Mouse (Mus musculus) retina, postnatal 7 days (tissue): ENCODE measurements around the gene Dab1.

Experiments used
- DNase-seq: peaks from one replicate; pipeline ENCODE4 v3.0.0-alpha.2; 2012; ENCODE audit warnings: low read depth, low spot score

The Dab1 gene

DNA sequence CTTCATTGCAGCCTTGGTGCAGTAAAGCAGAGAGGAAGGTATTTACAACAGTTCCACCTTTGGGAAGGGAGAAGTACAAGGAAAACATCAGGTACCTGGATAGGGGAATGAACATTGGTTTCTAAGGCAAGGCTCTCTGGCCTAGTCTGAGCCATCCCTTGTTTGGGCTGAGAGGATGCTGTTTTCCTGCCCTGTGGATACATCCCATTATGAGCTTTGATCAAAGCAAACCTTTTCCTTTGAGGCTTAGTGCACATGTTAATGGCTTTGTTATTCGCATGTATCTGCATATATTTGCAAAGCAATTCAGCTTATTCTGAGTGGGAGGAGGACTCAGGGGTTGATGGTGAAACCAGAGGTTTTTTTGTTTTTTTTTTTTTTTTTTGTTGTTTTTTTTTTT, 185.3 kb downstream of the Dab1 start:
- DNase-seq, result no peak

DNA sequence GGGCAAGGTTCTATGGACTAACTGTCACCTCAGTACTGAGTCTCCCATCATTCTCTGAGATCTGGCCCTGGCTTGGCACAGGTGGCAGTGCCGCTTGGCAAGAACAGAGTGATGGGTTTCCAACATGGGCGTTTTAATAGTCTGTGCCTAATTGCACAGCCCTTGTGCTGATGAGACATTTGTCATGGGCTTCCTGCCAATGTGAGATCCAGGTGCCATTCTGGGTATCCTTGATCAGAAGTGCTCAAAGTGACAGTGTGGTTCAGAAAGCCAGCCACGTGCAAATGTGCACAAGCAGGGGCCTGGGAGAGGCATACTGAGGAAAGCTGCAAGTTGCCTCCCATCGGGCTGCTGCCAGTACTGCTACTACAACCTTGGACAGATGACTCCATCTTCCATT, 203.5 kb downstream of the Dab1 start:
- no peak for DNase-seq

DNA sequence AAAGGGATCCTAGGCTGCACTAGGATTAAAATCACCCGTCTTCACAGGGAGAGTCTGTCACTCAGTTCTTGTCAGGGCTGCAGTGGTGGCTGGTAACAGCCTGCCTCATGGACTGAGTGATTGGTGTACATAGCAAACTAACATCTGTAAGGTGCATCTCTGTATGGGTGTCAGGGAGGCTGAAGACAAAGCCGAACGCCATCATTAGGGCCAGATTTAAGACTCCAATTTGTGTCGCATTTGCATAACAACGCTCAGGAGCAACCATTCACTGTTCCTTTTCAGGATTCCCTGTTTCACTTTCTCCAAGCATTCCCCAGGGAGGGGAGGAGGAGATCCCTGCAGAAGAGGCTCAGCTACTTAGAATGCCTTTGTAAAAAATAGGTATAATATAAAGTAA, 219.2 kb downstream of the Dab1 start:
- DNase-seq, result no peak

DNA sequence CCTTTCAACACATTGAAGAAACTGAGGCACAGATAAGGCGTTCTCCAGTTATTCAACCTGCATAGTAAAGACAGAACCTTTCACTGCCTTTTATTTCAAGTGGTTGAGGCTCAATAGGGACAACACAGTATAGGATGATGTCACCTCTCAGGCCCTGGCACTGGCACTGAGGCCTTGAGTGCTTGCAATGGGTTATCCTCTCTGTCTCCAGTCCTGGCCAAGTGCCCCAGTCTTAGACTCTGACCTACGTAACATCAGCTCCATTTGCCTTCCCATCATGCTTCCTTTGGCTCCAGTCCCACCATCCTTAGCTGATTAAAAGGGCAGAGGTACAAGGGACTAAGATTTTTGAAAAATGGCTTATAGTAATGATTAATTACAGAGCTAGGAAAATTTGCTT, 220.4 kb downstream of the Dab1 start:
- DNase-seq, result no peak

DNA sequence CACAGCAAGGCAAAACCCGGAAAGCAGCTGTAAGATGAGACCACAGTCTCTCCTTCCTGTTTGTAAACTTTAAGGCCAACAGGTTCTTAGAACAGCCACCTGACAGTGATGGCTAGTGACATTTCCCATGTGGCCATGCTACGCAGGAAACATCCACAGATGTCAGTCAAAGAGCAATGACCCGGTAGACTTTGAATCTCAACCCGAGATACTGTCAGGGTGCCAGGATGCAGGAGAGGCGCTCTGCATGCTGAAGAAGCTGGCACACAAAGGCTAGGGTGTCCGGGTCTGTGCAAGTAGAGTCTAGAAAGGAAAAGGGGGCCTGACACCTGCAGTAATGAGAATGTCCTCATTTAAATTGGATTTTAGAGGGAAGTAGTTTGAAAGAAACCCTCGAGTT, 222.0 kb downstream of the Dab1 start:
- DNase-seq, result no peak

DNA sequence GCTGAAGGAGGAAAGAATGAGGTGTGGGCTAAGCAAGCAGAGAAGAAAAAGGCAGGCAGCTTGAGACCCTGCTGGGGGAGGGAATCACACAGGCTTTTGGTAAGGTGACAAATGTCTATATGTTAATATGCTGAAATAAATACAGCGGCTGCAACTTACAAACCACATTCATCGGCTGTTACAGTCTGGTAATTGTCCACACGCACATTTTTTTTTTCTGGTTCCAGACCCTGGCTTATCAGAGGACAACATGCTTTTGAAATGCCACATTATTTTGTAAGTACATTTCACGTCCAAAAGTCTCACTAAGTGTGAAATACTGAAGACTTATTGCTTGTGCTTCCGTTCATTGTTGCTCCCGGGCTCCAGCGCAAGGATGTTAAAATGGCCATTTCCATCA, 225.5 kb downstream of the Dab1 start:
- no peak for DNase-seq

DNA sequence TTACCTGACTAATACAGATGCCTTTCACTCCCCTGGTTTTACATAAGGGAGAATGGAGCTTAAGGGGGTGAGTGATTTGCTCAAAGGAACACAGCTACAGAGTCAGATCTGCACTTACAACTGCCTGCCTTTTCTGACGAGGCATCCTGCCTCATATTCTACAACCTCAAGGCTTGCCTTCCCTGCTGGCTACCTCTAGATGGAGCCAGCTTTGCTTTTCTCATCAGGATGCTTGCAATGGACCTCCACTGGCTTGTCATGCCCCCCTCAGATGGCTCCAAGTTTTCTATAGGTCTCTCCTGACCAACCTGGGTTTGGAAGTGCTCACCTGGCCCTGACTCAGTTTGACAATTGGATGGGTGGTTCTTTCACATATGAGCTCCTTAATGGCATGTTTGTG, 238.0 kb downstream of the Dab1 start:
- DNase-seq, result no peak

DNA sequence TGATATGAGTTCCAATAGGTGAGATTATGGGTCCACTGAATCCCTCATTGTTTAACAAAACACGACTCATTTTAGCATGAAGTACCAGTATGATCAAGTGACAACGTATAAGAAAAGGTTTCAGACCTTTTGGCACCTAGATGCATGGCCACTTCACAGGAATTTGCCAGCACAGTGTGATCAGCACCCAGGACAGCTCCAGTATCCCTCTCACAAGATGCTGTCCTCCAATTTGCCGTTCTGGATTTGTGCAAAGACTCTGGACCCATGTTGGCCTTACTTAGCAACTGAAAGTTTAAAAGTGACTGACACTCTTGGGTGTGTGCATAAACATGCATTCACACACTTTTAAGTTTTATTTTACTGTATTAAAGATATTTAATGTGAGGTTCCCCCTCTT, 256.4 kb downstream of the Dab1 start:
- no peak for DNase-seq

DNA sequence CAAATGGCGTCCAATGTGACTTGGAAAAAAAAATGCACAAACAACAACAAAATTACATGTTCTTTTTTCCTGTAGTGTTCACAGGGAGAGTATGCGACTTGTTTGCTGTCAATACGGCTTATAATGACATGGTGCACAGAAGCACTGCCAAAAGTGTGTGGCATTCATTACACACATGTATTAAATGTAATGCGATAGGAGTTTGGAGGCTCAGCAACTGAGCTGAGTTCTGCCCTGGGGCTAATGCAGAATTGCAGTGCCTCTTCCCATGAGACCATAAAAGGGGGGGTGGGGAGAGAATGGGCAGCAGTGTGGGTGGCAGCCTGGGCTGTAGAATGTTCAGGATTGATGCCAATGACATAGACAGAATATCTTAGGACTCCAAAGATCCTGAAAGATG, 259.7 kb downstream of the Dab1 start:
- no peak for DNase-seq

DNA sequence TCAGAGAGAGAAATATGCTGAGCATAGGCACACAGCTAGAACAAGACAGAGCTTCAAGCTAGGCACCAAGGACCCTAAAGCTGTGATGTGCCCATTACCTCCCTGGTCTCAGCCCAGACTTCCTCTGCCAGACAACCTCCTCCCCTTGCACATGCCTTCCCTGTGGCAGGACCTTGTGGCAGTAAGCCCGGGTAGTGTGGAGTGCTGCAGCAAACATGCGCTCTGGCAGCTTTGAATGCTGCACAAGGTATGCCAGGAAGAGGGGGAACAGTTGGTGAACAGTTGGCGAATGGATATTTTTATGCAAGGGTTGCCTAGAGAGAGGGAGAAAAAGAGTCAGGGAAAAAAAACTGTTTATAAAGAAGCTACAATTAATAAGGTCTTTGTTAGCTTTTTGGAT, 262.5 kb downstream of the Dab1 start:
- DNase-seq, result no peak

DNA sequence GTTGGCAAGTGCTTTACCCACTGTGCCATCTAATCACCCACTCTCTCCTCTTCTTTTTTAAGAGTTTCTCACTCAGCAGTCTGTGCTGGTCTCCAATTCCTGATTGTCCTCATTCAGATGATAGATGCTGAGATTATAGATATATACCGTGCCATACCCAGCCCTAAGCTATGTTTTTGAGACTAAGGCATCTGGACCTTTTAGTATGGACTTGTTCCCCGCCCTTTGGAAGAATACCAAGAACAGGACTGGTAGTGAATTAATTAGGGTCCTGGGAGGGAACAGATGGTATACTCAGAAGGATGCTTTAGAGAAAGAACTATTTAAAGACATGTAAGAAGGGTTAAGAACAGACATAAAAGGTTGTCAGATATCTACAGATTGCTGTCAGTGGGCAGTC, 268.9 kb downstream of the Dab1 start:
- no peak for DNase-seq

DNA sequence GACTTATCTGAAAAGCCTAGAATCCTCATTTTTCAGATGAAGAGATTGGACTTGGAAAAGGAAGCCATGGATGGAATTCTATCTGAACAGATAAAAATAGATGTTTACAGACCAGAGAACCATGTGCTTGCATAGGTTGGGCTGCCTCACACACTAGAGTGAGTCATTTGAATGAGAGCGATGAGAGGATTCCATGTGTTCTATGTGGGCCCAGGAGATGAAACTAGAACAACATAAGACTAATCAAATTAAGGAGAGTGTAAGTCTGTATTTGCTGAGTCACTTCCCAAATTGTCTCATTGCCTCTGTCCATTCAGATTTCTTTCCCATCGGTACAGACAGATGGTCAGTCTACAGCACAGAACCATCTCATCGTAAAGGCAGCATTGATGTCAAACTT, 270.0 kb downstream of the Dab1 start:
- DNase-seq, result no peak

DNA sequence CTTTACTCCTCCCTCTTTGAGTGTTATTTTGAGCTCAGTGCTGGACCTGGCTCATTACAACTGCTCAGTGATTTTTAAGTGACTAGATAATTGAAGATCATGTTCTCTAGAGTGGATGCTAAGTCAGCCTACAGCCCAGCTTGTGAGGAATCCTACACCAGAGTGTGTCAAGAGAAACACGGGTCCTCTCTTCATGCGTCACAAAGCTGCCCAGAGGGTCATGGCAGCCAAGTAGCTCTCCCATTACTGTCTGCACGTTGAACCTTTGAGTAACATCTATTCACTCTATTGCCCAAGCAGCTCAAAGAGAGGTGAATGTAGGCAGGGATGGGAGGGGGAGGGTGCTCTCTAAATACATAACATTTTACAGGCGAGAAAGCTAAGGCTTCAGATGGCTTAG, 277.6 kb downstream of the Dab1 start:
- no peak for DNase-seq

DNA sequence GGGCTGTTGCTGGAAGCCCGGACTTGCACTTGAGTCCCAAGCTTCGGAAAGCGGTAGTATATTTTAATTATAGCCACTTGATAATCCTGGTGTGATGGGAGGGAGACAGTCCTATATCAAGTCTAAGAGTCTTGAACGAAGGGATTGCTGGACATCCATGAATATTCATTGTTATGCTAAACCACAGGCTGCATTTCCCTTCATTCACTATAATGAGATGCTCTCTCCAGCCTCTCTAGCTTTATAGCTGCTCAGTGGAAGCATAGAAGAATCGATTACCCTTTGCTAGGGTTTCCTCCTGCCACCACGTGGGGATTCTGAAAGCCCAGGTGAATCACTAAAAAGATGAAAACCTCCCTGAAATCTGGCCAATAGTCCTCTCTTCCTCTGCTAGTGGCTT, 278.5 kb downstream of the Dab1 start:
- DNase-seq, result no peak

DNA sequence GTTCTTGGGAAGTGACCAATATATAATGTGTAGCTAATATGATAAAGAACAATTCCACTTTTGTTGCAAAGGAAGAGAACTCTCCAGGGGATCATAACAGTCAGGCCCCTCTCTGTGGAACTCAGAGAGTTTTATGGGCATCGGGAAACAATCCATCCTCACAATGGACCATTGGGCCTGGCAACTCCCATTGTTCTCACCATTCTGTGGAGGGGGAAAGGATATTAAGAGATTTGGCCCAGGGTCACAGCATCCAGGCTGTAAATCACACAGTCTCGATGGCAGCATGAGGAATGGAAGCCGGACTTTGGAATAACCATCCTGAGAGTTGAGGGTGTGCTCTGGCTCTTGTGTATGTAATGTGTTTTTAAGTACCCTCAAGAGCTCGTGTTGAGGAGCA, 292.3 kb downstream of the Dab1 start:
- DNase-seq, result no peak

DNA sequence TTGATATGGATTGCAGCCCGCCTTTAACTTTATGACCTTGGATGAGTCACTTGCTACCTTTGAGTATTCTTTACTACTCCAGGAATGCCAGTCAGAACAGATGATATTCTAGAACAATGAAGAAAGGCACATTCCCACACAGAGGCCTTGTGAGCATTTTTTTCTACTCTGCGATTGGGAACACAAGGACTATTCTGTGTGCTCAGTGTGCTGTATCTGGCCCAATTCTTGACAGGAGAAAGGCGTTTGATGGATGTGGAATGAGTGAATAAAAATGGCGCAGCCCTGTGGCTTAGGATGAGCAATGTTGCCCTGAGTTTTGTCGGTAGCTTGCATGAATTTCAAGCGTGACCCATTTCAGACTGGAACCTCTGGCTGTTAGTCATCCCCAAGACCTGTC, 292.9 kb downstream of the Dab1 start:
- no peak for DNase-seq

DNA sequence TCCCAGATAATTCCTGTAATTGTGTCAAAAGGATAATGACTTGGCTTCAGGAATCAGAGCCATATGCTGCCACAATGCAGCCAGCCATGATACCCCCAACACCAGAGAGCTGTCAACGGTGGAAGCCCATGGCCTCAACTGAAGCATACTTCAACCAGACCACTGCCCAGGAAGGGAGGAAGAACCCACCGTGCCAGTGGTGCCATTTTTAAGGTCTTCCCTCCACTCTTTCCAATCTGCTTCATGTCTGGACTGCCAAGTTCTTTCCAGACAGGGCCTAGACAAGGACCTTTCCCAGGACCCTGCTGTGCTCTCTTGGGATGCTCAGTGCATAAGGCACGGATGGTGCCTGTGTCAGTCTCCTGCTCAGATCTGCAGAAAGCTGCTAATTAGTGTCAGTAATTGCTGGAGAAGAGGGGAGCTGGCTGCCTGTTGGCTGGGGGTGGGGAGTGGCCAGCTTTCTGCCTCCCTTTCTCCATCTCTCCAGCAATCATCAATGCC, 303.3 kb downstream of the Dab1 start:
- DNase-seq, result peak; percentile 9

DNA sequence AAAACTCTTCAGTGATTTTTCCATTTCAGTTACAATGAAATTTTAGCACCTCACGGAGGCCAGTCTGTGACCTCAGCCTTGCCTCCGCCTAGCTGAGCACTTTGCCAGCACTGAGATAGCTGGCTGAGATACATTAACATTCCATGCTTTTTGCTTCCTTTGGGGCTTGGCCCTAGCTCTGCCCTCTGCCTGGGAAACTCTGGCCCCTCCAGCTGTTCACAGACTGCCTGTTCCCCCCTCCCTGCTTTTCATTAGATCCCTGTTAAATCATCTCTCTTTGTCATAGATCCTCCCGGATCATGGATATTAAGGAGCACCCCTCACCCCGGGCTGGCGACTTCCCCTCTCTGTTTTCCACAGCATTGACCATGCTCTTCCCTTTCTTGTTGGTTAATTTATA, 307.5 kb downstream of the Dab1 start:
- no peak for DNase-seq

DNA sequence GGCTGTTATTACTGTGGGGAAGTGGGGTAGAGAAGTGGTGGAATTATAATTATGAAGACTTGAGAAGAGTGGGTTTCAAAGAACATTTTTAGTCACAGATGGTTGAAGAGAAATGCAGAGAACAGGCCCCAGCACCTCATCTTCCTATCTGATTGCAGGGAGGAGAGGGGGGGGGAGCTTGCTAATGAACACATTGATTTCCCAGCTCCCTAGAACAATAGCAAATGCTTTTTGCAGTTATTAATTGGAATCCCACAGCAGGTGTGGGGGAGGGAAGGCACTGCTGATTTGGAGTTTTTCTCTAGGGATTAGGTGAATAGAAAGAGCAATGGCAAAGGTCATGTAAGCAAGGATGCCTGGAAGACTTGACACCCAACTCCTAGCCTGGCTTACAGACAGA, 310.5 kb downstream of the Dab1 start:
- no peak for DNase-seq

DNA sequence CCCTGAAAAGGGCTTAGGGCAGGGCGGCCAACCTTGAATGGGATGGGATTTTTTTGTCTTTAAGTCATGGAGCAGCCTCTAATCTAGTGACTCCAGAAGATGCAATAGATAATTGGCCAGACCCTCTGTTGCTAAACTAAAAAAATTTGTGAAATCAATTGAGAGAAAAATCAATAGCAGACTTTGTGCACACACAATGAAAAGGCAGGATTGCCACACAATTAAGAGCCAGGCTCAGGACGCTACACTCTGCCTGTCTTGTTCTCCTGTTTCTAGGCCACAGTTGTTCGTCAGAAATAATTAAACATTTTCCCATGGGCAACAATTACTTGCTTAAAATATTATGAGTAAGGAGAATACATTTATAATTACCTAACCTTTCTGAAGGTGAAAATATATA, 315.2 kb downstream of the Dab1 start:
- no peak for DNase-seq

DNA sequence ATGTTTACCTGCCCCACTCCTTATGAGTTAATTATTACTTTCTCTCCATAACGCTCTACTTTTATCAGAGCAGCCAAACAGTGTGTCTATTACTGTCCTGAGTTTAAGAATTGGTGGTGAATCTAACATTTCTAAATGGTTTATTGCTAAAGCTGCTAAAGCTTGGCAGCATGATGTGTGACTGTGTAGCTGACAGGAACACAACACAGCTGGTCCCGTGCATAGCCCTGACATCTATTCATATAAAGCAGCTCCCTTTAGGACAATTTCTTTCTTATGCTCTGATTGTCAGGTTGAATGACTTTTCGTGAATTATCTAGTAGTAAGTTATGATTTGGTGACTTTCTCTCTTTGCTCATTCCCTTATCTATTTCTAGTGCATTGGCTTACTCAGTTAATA, 329.1 kb downstream of the Dab1 start:
- no peak for DNase-seq

DNA sequence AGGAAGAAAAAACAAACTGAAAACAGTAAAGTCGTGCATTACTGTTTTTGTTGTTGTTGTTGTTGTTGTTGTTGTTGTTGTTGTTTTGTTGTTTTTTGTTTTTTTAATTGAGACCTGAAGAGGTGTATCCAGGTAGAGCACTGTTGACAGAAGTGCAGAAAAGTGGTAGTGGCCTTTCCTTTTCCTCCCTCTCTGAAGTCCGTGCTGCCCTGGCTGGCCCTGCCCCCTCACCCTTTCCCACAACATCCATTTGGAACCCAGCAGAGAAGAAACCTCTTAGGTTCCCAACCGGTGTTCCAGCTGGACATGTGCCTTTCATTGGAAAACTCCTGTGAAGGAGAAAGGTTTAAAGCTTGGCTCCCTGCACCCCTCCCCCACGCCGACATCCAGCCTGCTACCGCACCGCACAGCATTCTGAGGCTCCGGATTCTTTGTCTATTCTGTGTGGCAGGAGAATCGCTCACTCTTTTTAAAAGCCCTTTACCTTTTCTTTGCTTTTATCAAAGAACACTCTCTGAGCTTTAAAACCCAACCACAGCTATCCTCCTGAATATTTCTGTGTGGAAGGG, 334.6 kb downstream of the Dab1 start:
- DNase-seq, result no peak

DNA sequence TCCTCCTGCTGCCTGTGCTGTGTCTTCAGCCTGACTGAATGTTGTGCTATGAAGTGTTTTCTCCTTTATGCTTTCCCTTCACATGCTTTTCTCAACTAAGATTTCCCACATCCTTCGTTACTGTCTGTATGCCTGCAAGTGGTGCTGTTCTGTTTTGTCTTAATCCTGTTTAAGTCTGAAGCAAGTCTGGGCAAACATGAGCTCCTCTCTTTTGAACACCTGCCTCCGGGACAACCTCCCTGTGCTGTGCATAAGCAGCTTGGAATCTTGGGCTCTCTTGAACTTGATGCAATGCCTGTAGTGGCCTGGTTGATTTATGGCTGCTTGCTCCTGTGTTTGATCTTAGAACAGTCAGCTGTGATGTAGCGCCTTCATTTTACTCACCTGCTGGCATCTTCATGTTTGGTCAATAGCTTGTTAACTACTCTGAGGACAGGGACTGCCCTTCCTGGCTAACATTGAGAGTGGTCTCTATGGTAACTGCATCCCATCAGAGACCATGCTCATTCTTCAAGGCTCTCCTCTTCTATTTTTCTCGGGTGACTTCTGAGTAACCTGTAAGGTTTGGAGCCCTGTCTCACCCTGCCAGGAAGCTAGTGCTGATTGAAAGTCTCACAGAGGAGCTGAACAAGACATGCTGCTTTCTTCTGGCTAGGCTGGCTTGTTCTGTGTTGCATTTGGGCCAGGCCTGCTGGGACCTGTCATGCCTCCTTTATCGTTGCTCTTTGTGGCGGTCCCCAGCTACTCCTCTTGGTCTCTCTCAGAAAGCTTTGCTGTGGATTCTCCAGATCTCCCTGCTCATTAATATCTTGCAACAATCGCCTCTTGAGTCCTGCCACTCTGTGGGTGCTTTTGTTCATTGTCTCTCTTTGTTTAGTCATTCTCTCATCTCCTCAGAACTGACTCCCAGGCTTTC, 342.2 kb downstream of the Dab1 start:
- DNase-seq, result no peak
